Mouse (Mus musculus): ENCODE measurements around the gene Bcl2l2. TPM values are rescaled to one million over a fixed set of nuclear protein-coding genes. Genes with fewer than 3 reads are reported as not detected.
A peak's percentile ranks its signal among the peaks of the same experiment; 100 is the strongest.

Bcl2l2 gene
- polyA plus RNA-seq, 2 experiments, result 5.4 to 46.6 TPM

DNA sequence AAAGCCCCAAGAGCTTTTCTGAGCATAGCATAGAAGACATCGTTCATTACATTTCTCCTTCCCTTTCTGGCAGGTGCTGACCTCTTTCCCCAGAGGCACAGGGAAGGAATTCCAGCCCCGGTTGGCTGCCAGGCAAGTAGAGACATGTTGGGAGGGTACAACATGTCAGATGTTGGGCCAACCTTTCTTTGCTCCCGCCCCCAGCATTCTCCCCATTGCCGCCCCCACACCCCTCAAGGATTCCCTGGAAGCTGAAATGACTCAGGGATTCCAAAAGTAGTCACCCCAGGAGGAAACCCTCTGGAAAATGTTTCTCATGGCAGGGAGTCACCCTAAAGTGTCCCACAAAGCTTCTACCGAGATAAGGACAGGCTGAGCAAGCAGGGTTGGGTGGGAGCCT lies 46.6 kb downstream of the Bcl2l2 start:
- H3K4me3 ChIP-seq (replicated peaks; ENCODE audit: low read length), result no peak overlapping the region
- no peak overlapping the region for H3K27ac ChIP-seq (replicated peaks; ENCODE audit: low read depth, low read length)

DNA sequence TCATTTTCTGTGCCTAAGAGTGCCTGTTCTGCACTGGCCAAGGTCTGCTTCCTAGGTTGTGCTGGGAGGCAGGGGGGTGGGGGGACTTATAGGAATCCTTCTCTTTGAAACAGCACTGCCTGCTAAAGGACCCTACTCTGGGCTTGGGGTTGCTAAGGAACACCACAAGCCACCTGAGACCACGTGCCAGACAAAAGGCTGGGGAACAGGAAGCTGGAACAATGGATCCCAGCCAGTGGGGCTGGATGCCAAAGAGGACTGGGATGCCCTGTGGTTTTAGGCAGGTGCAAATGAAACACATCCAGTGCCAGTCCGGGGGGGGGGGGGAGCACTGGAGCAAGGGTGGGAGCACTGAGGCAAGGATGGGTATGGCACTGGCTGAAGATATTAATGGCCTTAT lies 47.3 kb downstream of the Bcl2l2 start:
- H3K4me3 ChIP-seq (replicated peaks; ENCODE audit: low read length), result no peak overlapping the region
- no peak for DNase-seq (ENCODE audit: low spot score)
- H3K4me2 ChIP-seq (replicated peaks; ENCODE audit: low read depth, low read length, severe bottlenecking), result no peak overlapping the region
- H3K36me3 ChIP-seq (ENCODE audit: control insufficient read depth, insufficient read depth, low read length), result no peaks in the 10 kb centered on the region
- no peak for ATAC-seq (ENCODE audit: low FRiP score, low read depth)
- TF ChIP-seq POLR2A (IDR thresholded peaks at IDR 0.05; ENCODE audit: borderline replicate concordance, extremely low read depth, insufficient read depth, insufficient read length), result no peak
- no peak overlapping the region for H3K27ac ChIP-seq (replicated peaks; ENCODE audit: low read depth, low read length)
- WGBS, result 31% methylated on average over 2 of the region's 2 CpGs
- H3K9ac ChIP-seq (ENCODE audit: low read depth, low read length, severe bottlenecking), result no peak overlapping the region
- H3K9me3 ChIP-seq (ENCODE audit: control insufficient read depth, low read length), result no peaks in the 10 kb centered on the region
- peaks cover 23% of the 10 kb centered on the region for H3K4me1 ChIP-seq (ENCODE audit: control insufficient read depth, insufficient read depth, low read length)
- no peaks in the 10 kb centered on the region for H3K27me3 ChIP-seq (ENCODE audit: control insufficient read depth, insufficient read depth, low read length)

More for the DNA sequence above, 46.6 kb downstream of the Bcl2l2 start:
- ATAC-seq (ENCODE audit: low FRiP score, low read depth), result no peak
- Histone ChIP-seq H3K9me3 (ENCODE audit: control insufficient read depth, low read length) (no peaks in the 10 kb centered on the region), H3K9ac (ENCODE audit: low read depth, low read length, severe bottlenecking) (no peak overlapping the region), H3K4me1 (ENCODE audit: control insufficient read depth, insufficient read depth, low read length) (peaks cover 22% of the 10 kb centered on the region), H3K36me3 (ENCODE audit: control insufficient read depth, insufficient read depth, low read length) (no peaks in the 10 kb centered on the region), H3K4me2 (replicated peaks; ENCODE audit: low read depth, low read length, severe bottlenecking) (no peak overlapping the region), H3K27me3 (ENCODE audit: control insufficient read depth, insufficient read depth, low read length) (no peaks in the 10 kb centered on the region)
- DNase-seq (ENCODE audit: low spot score), result no peak
- TF ChIP-seq POLR2A (IDR thresholded peaks at IDR 0.05; ENCODE audit: borderline replicate concordance, extremely low read depth, insufficient read depth, insufficient read length), result no peak
- 67% methylated on average over 5 of the region's 5 CpGs for WGBS

DNA sequence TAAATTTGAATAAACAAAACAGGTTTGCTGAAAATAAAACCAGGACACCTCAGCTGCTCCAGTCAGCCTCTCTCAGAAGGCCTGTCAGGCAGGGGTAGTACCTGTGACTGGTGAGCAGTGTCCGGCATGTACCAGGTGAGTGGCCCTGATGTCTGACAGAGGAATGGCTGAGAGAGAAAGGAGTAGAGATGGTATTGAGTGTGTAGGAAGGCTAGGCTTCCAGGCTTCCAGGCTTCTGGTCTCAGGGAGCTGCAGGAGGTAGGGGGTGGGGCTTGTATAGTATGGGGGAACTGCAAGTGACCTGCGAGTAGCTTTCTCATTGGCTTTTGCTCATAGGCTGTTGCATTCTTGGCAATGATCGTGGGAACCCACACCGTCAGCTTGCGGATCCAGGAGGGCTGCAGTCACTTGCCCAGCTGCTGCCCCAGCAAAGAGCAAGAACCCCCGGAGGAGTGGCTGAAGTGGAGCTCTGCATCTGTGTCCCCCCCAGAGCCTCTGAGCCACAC lies 49.5 kb downstream of the Bcl2l2 start, which contains the start of gene Il25:
TSS of gene Il25 (plus strand) at position 51 of the 506 bp plus-strand sequence.
- no peak within 1 kb of the TSS for H3K9ac ChIP-seq (ENCODE audit: low read depth, low read length, severe bottlenecking)
- H3K27me3 ChIP-seq (ENCODE audit: control insufficient read depth, insufficient read depth, low read length), result no peaks in the 10 kb centered on the region
- H3K4me3 ChIP-seq (replicated peaks; ENCODE audit: low read length), result no peak within 1 kb of the TSS
- H3K36me3 ChIP-seq (ENCODE audit: control insufficient read depth, insufficient read depth, low read length), result no peaks in the 10 kb centered on the region
- TF ChIP-seq POLR2A (IDR thresholded peaks at IDR 0.05; ENCODE audit: borderline replicate concordance, extremely low read depth, insufficient read depth, insufficient read length), result no peak
- peak; percentile 60; the same call in 1 of the 2 replicates for ATAC-seq (ENCODE audit: low FRiP score, low read depth)
- H3K4me2 ChIP-seq (replicated peaks; ENCODE audit: low read depth, low read length, severe bottlenecking), result no peak within 1 kb of the TSS
- H3K9me3 ChIP-seq (ENCODE audit: control insufficient read depth, low read length), result no peaks in the 10 kb centered on the region
- peak; percentile 62 for DNase-seq (ENCODE audit: low spot score)
- 21% methylated on average over 5 of the region's 6 CpGs for WGBS
- no peak within 1 kb of the TSS for H3K27ac ChIP-seq (replicated peaks; ENCODE audit: low read depth, low read length)
- peaks cover 28% of the 10 kb centered on the region for H3K4me1 ChIP-seq (ENCODE audit: control insufficient read depth, insufficient read depth, low read length)

GRCm38 (mm10) chr14:54935904-54936830 lies 53.0 kb downstream of the Bcl2l2 start, which contains the start of gene Cmtm5:
Gene Cmtm5, plus strand, starts transcription at chr14:54936261.
- Histone ChIP-seq H3K4me3 (replicated peaks; ENCODE audit: low read length) (peak within 1 kb of the TSS; percentile 10), H3K4me1 (ENCODE audit: control insufficient read depth, insufficient read depth, low read length) (peaks cover 21% of the 10 kb centered on the region), H3K27me3 (ENCODE audit: control insufficient read depth, insufficient read depth, low read length) (no peaks in the 10 kb centered on the region), H3K9ac (ENCODE audit: low read depth, low read length, severe bottlenecking) (peak within 1 kb of the TSS; percentile 43), H3K9me3 (ENCODE audit: control insufficient read depth, low read length) (no peaks in the 10 kb centered on the region), H3K4me2 (replicated peaks; ENCODE audit: low read depth, low read length, severe bottlenecking) (peak within 1 kb of the TSS; percentile 20), H3K36me3 (ENCODE audit: control insufficient read depth, insufficient read depth, low read length) (no peaks in the 10 kb centered on the region), H3K27ac (replicated peaks; ENCODE audit: low read depth, low read length) (peak within 1 kb of the TSS; percentile 77)
- 26% methylated on average over 8 of the region's 8 CpGs for WGBS
- ATAC-seq (ENCODE audit: low FRiP score, low read depth) (peak; percentile 76), DNase-seq (ENCODE audit: low spot score) (peak; percentile 51)
- no peak for TF ChIP-seq POLR2A (IDR thresholded peaks at IDR 0.05; ENCODE audit: borderline replicate concordance, extremely low read depth, insufficient read depth, insufficient read length)

- Histone ChIP-seq H3K27ac (replicated peaks; ENCODE audit: low read depth, low read length) (peak overlapping the region; percentile 77), H3K4me3 (replicated peaks; ENCODE audit: low read length) (peak overlapping the region; percentile 10), H3K4me1 (ENCODE audit: control insufficient read depth, insufficient read depth, low read length) (peaks cover 21% of the 10 kb centered on the region), H3K9me3 (ENCODE audit: control insufficient read depth, low read length) (no peaks in the 10 kb centered on the region), H3K36me3 (ENCODE audit: control insufficient read depth, insufficient read depth, low read length) (no peaks in the 10 kb centered on the region), H3K4me2 (replicated peaks; ENCODE audit: low read depth, low read length, severe bottlenecking) (peak overlapping the region; percentile 20), H3K27me3 (ENCODE audit: control insufficient read depth, insufficient read depth, low read length) (no peaks in the 10 kb centered on the region), H3K9ac (ENCODE audit: low read depth, low read length, severe bottlenecking) (peak overlapping the region; percentile 43)
- no peak for DNase-seq (ENCODE audit: low spot score)
- ATAC-seq (ENCODE audit: low FRiP score, low read depth), result no peak
- TF ChIP-seq POLR2A (IDR thresholded peaks at IDR 0.05; ENCODE audit: borderline replicate concordance, extremely low read depth, insufficient read depth, insufficient read length), result no peak
- 36% methylated on average over 6 of the region's 6 CpGs for WGBS
These were observed 53.6 kb downstream of the Bcl2l2 start for GRCm38 (mm10) chr14:54936831-54937160.

Measured in limb, embryonic 14.5 days (tissue).